Mouse (Mus musculus) MN1 (cell line): Measurements from ENCODE around the gene Hddc3.
A peak's percentile ranks its signal among the peaks of the same experiment; 100 is the strongest.
"Not testable (repeated sequence)": the region's sequence is repeated elsewhere in the genome, so short reads cannot be mapped to it uniquely, and the experiment has no call there.

ENCODE experiments used
- DNase-seq: peaks from one replicate; pipeline ENCODE4 v3.0.0-alpha.2; 2016; ENCODE audit warnings: low spot score

Gene Hddc3

GRCm38 (mm10) chr7:80369967-80370431, 27.1 kb downstream of the Hddc3 start:
- peak; percentile 38 for DNase-seq

- peak; percentile 89 for DNase-seq
Observed at GRCm38 (mm10) chr7:80370649-80371040, 27.7 kb downstream of the Hddc3 start.

- DNase-seq, result peak; percentile 81
Observed at GRCm38 (mm10) chr7:80371041-80371751, 28.3 kb downstream of the Hddc3 start, which contains the start of gene Man2a2. Man2a2 (minus strand) TSS chr7:80371375.

GRCm38 (mm10) chr7:80372166-80372565, 29.3 kb downstream of the Hddc3 start:
- no peak for DNase-seq

GRCm38 (mm10) chr7:80372667-80373066, 29.8 kb downstream of the Hddc3 start:
- DNase-seq, result no peak

GRCm38 (mm10) chr7:80373352-80373751, 30.4 kb downstream of the Hddc3 start:
- no peak for DNase-seq

- DNase-seq, result no peak
Observed at GRCm38 (mm10) chr7:80373850-80374249, 30.9 kb downstream of the Hddc3 start.

GRCm38 (mm10) chr7:80374280-80374679, 31.4 kb downstream of the Hddc3 start:
- no peak for DNase-seq

- DNase-seq, result no peak
Observed at GRCm38 (mm10) chr7:80374733-80375132, 31.8 kb downstream of the Hddc3 start.

- peak; percentile 78 for DNase-seq
Observed at GRCm38 (mm10) chr7:80375376-80376039, 32.6 kb downstream of the Hddc3 start.

- DNase-seq, result peak; percentile 37
Observed at GRCm38 (mm10) chr7:80376192-80376591, 33.3 kb downstream of the Hddc3 start.

- DNase-seq, result peak; percentile 70
Observed at GRCm38 (mm10) chr7:80377471-80377870, 34.6 kb downstream of the Hddc3 start.

- no peak for DNase-seq
Observed at GRCm38 (mm10) chr7:80379531-80379930, 36.6 kb downstream of the Hddc3 start.

GRCm38 (mm10) chr7:80382919-80383318, 40.0 kb downstream of the Hddc3 start:
- no peak for DNase-seq

GRCm38 (mm10) chr7:80386235-80386930, 43.5 kb downstream of the Hddc3 start:
- peak; percentile 91 for DNase-seq

GRCm38 (mm10) chr7:80387033-80387632, 44.2 kb downstream of the Hddc3 start:
- peak; percentile 30 for DNase-seq

- DNase-seq, result peak; percentile 57
Observed at GRCm38 (mm10) chr7:80387633-80388543, 45.0 kb downstream of the Hddc3 start, which contains the start of gene Fes. Fes (minus strand) TSS chr7:80387946.

GRCm38 (mm10) chr7:80392119-80392518, 49.2 kb downstream of the Hddc3 start:
- DNase-seq, result no peak

- no peak for DNase-seq
Observed at GRCm38 (mm10) chr7:80394600-80394999, 51.7 kb downstream of the Hddc3 start.

- DNase-seq, result not testable (repeated sequence)
Observed at GRCm38 (mm10) chr7:80396427-80396826, 53.5 kb downstream of the Hddc3 start.

- DNase-seq, result no peak
Observed at GRCm38 (mm10) chr7:80397986-80398385, 55.1 kb downstream of the Hddc3 start.
